Mouse (Mus musculus): ENCODE measurements around the gene Gm9964.
A peak's percentile ranks its signal among the peaks of the same experiment; 100 is the strongest.
"Not testable (repeated sequence)": the region's sequence is repeated elsewhere in the genome, so short reads cannot be mapped to it uniquely, and the experiment has no call there.

Gm9964 gene

GRCm38 (mm10) chr11:79296856-79297491, at the start of gene Gm9964:
Gene Gm9964 (minus strand): TSS chr11:79296906.
- DNase-seq (ENCODE audit: low read depth): no peak

- peak; percentile 71 for DNase-seq (ENCODE audit: low read depth)
These were observed 43.4 kb upstream of the Gm9964 start for GRCm38 (mm10) chr11:79339808-79340781.

- peak; percentile 91 for DNase-seq (ENCODE audit: low read depth)
These were observed 42.6 kb upstream of the Gm9964 start, which contains the start of gene Nf1 for GRCm38 (mm10) chr11:79339234-79339807. Gene Nf1 (plus strand): TSS chr11:79339693.

GRCm38 (mm10) chr11:79338621-79339020, 41.9 kb upstream of the Gm9964 start:
- peak; percentile 49 for DNase-seq (ENCODE audit: low read depth)

DNA sequence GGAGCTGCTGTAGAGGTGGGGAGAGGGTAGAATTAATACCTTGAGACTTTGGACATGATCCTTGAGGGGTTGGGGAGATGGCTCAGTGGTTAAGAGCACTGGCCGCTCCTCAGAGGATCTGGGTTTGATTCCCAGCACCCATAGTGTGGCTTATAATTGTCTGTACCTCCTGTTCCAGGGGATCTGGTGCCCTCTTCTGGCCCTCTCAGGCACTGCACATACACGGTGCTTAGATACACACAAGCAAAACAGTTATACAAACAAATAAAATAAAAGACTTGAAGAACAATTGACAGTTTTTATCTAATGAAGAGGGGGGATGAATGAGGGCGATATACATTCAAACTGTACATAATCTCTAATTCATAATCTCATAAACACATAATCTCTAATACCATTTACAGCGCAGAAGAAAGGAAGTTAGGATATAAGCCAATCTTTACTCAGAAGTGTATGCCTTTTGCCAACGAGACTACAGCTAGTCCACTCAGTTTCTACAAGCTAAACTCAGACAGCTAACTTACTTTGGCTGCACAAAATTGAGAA, 40.1 kb upstream of the Gm9964 start:
- DNase-seq (ENCODE audit: low read depth): peak; percentile 69

GRCm38 (mm10) chr11:79335077-79335476, 38.4 kb upstream of the Gm9964 start:
- no peak for DNase-seq (ENCODE audit: low read depth)

GRCm38 (mm10) chr11:79329585-79329984, 32.9 kb upstream of the Gm9964 start:
- no peak for DNase-seq (ENCODE audit: low read depth)

- DNase-seq (ENCODE audit: low read depth): no peak
These were observed 31.4 kb upstream of the Gm9964 start for GRCm38 (mm10) chr11:79328060-79328459.

DNA sequence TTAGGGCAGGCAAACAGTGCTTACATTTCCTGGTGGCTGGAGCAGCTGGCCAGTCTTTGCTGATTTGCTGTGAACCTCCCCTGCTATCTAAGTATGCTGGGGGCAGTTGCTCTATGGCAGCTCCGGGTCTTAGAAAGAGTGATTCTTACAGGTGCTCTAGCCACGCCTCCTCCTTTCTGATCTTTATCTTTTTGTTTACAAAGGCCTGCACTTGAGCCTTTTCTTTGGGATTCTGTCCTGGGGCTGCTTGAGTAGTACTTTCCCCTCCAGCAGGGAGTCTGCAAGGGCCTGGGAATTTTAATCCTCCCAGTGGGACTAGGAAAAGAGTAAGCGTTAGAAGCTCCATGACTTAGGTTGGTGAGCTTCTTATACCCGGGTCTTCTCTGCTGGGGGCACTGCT, 30.4 kb upstream of the Gm9964 start:
- DNase-seq (ENCODE audit: low read depth): no peak

DNA sequence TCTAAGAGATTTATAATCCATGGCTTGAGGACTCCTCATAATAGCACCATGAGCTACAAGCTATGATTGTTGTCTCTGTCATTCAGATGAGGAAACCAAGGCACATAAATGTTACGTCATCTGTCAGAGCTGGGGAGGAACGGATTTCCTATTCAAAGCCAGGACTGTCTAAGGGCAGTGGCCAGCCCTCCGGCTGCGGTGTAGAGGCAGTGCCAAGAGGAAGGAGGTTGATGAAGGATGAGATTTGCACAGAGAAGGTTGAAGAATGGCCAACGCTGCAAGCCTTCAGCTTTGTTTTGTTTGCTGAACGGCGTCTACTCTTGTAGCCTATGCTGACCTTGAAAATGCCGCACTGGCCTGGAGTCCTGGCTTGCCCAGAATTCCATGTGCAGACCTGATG, 29.0 kb upstream of the Gm9964 start:
- DNase-seq (ENCODE audit: low read depth): no peak

GRCm38 (mm10) chr11:79323985-79324685, 27.4 kb upstream of the Gm9964 start:
- DNase-seq (ENCODE audit: low read depth): no peak

DNA sequence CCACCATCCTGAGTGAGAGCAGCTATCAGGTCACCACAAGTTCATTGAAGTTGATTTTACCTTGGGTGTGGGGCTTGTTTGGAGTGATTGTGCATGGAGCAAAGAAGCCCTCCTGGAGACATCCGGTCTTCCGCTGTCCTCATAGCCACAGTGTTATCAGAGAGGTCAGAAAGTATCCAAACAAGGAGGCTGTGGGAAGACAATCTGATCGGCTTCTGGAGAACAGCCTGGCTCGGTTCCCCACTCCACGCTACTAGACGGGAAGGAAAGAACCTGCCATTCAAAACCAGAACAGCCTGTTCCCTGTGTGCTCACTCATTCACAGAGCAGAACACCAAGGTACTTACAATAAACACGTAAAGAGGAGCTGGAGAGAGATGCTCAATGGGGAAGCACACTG, 23.1 kb upstream of the Gm9964 start:
- no peak for DNase-seq (ENCODE audit: low read depth)

DNA sequence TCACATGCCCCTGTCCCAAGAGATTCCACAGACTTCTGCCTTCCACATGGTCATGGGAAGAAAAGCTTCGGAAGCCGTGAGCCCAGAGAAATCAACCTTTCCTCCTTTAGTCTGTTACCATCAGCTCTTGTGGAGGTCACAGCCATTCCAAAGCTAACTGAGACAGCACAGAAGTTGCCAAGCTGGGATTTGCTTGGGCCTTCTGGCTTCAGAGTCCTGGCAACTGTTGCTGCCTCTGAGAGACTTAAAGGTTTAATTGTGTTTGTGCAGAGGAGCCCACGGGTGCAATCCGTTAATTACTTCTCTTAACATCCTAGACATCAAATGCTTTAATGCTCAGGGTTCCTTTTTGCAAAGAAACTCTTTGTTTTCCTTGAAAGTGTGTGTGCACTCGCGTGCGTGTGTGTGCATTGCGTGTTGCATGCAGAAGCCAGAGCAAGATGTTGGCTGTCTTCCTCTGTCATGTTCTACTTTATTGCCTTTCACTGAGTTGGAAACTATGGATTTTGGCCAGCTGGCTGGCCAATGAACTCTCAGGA, 20.2 kb upstream of the Gm9964 start:
- no peak for DNase-seq (ENCODE audit: low read depth)

DNA sequence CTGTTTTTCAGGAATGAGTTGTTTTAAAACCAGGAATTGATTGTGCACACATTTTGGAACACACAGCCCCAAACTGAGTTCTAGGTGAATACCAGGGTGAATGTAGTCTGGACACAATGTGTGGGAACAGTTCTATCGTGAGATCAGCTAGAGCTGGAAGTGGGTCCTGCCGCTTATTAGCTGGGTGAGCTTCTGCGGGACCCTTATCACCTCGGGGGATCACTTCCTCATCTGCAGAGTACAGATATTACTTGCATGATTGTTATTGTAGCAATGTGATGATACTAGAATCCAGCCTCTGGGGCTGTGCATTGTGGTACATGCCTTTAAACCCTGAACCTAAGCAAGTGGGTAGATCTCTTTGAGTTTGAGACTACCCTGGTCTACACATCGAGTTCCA, 13.8 kb upstream of the Gm9964 start:
- DNase-seq (ENCODE audit: low read depth): no peak

- no peak for DNase-seq (ENCODE audit: low read depth)
These were observed 11.0 kb upstream of the Gm9964 start for GRCm38 (mm10) chr11:79307560-79308200.

GRCm38 (mm10) chr11:79306996-79307395, 10.3 kb upstream of the Gm9964 start:
- no peak for DNase-seq (ENCODE audit: low read depth)

DNA sequence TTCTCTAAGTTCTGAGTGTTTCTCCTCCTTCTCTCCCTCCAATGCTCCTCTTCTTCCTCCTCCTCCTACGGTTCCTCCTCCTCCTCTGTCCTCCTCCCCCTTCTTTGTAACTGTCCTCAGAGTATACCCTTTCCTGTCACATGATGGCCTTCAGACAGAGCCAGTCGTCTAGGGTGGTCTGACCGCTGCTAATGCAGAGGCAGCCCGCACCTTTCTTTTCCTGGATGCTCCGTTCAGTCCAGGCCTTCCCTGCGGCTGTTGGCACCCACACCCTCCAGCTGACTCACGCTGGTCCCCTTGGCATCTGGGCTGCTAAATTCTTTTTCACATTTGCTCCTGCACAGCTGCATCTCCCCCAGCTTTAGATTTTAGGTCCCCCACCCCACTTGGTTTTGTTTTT, 9.8 kb upstream of the Gm9964 start:
- no peak for DNase-seq (ENCODE audit: low read depth)

DNA sequence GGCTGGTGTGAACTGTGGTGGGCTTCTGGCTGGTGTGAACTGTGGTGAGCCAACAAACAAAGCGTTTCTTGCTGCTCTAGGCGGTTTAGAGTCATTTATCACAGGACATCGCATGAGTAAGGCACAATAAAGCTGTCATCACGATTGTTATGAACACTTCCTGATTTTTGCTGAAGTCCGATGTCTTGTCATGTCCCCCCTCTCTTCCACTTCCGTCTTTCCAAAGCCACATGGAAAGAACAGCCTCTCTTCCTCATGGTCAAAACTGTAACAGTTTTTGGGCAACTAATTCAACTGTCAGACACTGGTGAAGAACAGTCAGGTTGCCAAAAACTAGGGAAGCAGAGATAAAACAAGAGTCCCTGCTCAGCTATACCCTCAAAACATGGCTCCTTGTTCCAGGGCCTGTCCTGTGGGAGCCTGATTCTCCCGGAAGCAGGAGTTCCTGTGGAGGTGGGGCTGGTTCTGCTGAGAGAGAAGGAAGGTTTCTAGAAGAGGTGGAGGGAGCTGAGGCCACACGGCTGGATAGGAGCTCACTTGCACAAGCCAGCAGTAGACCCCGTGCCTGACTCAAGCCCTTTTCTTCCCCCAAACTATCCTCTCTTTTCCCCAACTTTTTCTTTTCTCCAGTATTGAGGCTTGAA, 9.1 kb upstream of the Gm9964 start:
- no peak for DNase-seq (ENCODE audit: low read depth)

GRCm38 (mm10) chr11:79304245-79304644, 7.5 kb upstream of the Gm9964 start:
- not testable (repeated sequence) for DNase-seq (ENCODE audit: low read depth)

DNA sequence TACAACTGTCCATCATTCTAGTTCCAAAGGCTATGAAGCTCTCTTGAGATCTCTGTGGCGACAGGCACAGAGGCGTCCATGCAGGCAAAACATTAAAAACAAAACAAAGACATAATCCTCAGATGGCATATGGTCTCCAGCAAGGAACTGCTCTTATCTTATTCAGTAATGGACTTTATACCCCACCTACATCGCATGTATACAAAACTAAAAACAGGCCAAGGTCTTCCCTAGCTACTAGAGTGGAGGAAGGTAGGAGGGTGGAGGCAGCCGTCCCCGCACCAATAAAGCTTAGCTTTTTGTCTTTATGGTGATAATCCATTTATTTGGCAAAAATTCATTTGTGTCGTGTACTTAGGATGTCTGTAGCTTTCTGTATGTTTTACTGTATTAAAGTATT, 6.4 kb upstream of the Gm9964 start:
- no peak for DNase-seq (ENCODE audit: low read depth)
